Mouse (Mus musculus) cerebellum, adult 2 months (tissue): ENCODE measurements around the gene Pitpna. TPM values are rescaled to one million over a fixed set of nuclear protein-coding genes. Genes with fewer than 3 reads are reported as not detected.

Experiments
- DNase-seq, 2 experiments: peaks; one replicate each; pipeline ENCODE4 v3.0.0; 2021
- H3K27ac ChIP-seq: fragments of 200-500 bp; 2 replicates; pipeline ENCODE4 v1.5.1; 2012; ENCODE audit warnings: low read length, control low read depth, inconsistent platforms; ENCODE audit not compliant: insufficient read depth
- H3K27me3 ChIP-seq: fragments of 200-500 bp; 2 replicates; pipeline ENCODE4 v1.6.1; 2012; ENCODE audit warnings: inconsistent platforms, mild to moderate bottlenecking, low read length, moderate library complexity; ENCODE audit not compliant: control insufficient read depth, insufficient read depth
- H3K4me1 ChIP-seq: fragments of 200-500 bp; 2 replicates; pipeline ENCODE4 v1.6.1; 2011; ENCODE audit warnings: low read length; ENCODE audit not compliant: control insufficient read depth, insufficient read depth
- H3K4me3 ChIP-seq: fragments of 200-500 bp; replicated peaks from 2 replicates; pipeline ENCODE3; 2011; ENCODE audit warnings: mild to moderate bottlenecking, low read depth, low read length, control low read depth; ENCODE audit not compliant: insufficient read depth
- CTCF ChIP-seq: fragments of 200-500 bp; IDR thresholded peaks from 2 replicates; pipeline ENCODE4 v1.5.1; 2011; ENCODE audit warnings: low read depth, mild to moderate bottlenecking, control low read depth, low read length, moderate library complexity, borderline replicate concordance; ENCODE audit not compliant: insufficient read depth
- POLR2A ChIP-seq: fragments of 200-500 bp; IDR thresholded peaks from 2 replicates; pipeline ENCODE4 v1.6.1; 2011; ENCODE audit warnings: low read length, control low read depth, borderline replicate concordance; ENCODE audit not compliant: insufficient read depth
- WGBS: fragments of 180-500 bp; shearing (Covaris S2); methylation state at CpG from one replicate; pipeline ENCODE4 v1.1.7; 2018; 5-methylcytosine and 5-hydroxymethylcytosine counted together
- polyA plus RNA-seq: library from polyadenylated mRNA; depleted of rRNA; stranded (reverse); fragments of >200 nt; gene quantifications from 2 replicates; pipeline ENCODE4 v1.2.3, GENCODE M21; 2012

Pitpna gene
- polyA plus RNA-seq, 1 experiment = 319 TPM

GRCm38 (mm10) chr11:75653781-75654470, 66.0 kb downstream of the Pitpna start:
- 2% methylated on average over 45 of the region's 45 CpGs for WGBS
- Histone ChIP-seq H3K4me3 (peak overlapping the region; percentile 61), H3K27me3 (no peaks in the 10 kb centered on the region), H3K27ac (peak overlapping the region; percentile 8; the same call in 1 of the 2 replicates), H3K4me1 (peaks cover 24% of the 10 kb centered on the region)
- TF ChIP-seq CTCF (no peak), POLR2A (no peak)
- peak; percentile 75 to 78 for DNase-seq

GRCm38 (mm10) chr11:75654471-75655390, 66.8 kb downstream of the Pitpna start:
- Histone ChIP-seq H3K27me3 (no peaks in the 10 kb centered on the region), H3K4me3 (peak overlapping the region; percentile 61), H3K27ac (no peak overlapping the region), H3K4me1 (peaks cover 27% of the 10 kb centered on the region)
- TF ChIP-seq POLR2A (no peak), CTCF (no peak)
- 53% methylated on average over 25 of the region's 25 CpGs for WGBS
- DNase-seq = peak in 1 of 2 experiments; percentile 40

- WGBS = 1% methylated on average over 77 of the region's 78 CpGs
- peaks cover 25% of the 10 kb centered on the region for H3K4me1 ChIP-seq
- peak overlapping the region; percentile 31; the same call in 1 of the 2 replicates for H3K27ac ChIP-seq
- no peaks in the 10 kb centered on the region for H3K27me3 ChIP-seq
- TF ChIP-seq CTCF = no peak
- TF ChIP-seq POLR2A = no peak
- peak overlapping the region; percentile 90 for H3K4me3 ChIP-seq
- DNase-seq = peak; percentile 67 to 74
Observed at GRCm38 (mm10) chr11:75655621-75656545, 68.0 kb downstream of the Pitpna start.

GRCm38 (mm10) chr11:75656621-75657590, 69.0 kb downstream of the Pitpna start:
- no peak for DNase-seq
- no peaks in the 10 kb centered on the region for H3K27me3 ChIP-seq
- WGBS = 68% methylated on average over 20 of the region's 20 CpGs
- no peak for TF ChIP-seq POLR2A
- no peak for TF ChIP-seq CTCF
- H3K27ac ChIP-seq = no peak overlapping the region
- H3K4me1 ChIP-seq = peaks cover 22% of the 10 kb centered on the region
- H3K4me3 ChIP-seq = peak overlapping the region; percentile 90

- Histone ChIP-seq H3K4me3 (no peak overlapping the region), H3K27ac (no peak overlapping the region), H3K4me1 (peaks cover 22% of the 10 kb centered on the region), H3K27me3 (no peaks in the 10 kb centered on the region)
- DNase-seq = no peak
- TF ChIP-seq CTCF (no peak), POLR2A (no peak)
Observed at GRCm38 (mm10) chr11:75657841-75658240, 69.9 kb downstream of the Pitpna start.

GRCm38 (mm10) chr11:75658311-75658710, 70.4 kb downstream of the Pitpna start:
- Histone ChIP-seq H3K27me3 (no peaks in the 10 kb centered on the region), H3K27ac (no peak overlapping the region), H3K4me3 (no peak overlapping the region), H3K4me1 (peaks cover 19% of the 10 kb centered on the region)
- no peak for DNase-seq
- TF ChIP-seq CTCF (no peak), POLR2A (no peak)
- WGBS = 90% methylated on average over 13 of the region's 13 CpGs
